9 mouse cellular contexts compared by ENCODE assay signal in genomic region chr5:24779881-24780512, GRCm38 (mm10). TPM values are rescaled to one million over a fixed set of nuclear protein-coding genes. Genes with fewer than 3 reads are reported as not detected.
DNase-seq lines count a peak whose midpoint lies in the region; ATAC-seq and TF ChIP-seq lines count a peak whose summit lies in the region.
"Had no signal": no experiment of that assay in that cellular context is flagged by ENCODE, and none has a peak within 500 bp of the region (broad histone marks: within the 10 kb centered on the region; RNA-seq: fewer than 3 reads in every experiment).

No protein-coding gene starts in this region.

- no peaks in the 10 kb centered on the region for H3K36me3 ChIP-seq in limb, embryonic 14.5 days (ENCODE audit: control insufficient read depth, insufficient read depth, low read length)
- no peaks in the 10 kb centered on the region for H3K36me3 ChIP-seq in splenic B cell, adult 2 months (ENCODE audit: control insufficient read depth, insufficient read depth, low read length, poor library complexity, severe bottlenecking)

- no peak overlapping the region for H3K4me2 ChIP-seq in limb, embryonic 14.5 days (replicated peaks; ENCODE audit: low read depth, low read length, severe bottlenecking)

- no peak overlapping the region for H3K9ac ChIP-seq in limb, embryonic 14.5 days (ENCODE audit: low read depth, low read length, severe bottlenecking)

- H3K27ac ChIP-seq in limb, embryonic 14.5 days (replicated peaks; ENCODE audit: low read depth, low read length) = no peak overlapping the region

- TF ChIP-seq POLR2A in limb, embryonic 14.5 days (IDR thresholded peaks at IDR 0.05; ENCODE audit: borderline replicate concordance, extremely low read depth, insufficient read depth, insufficient read length) = no peak

- ATAC-seq in limb, embryonic 14.5 days (ENCODE audit: low FRiP score, low read depth) = no peak

- 46% methylated on average over 13 of the region's 15 CpGs for WGBS in limb, embryonic 14.5 days

- DNase-seq in gastrocnemius, postnatal 10 days = peak; percentile 18
- DNase-seq in gastrocnemius, postnatal 36 days = no peak
- peak; percentile 26 to 48 for DNase-seq in CD8-positive naive resting alpha-beta T cell, adult 2 months (ENCODE audit: low read depth in 2 of 2, low spot score in 2 of 2)
- DNase-seq in cerebellum, adult 18-20 months = peak; percentile 37 to 60
- peak; percentile 49 for DNase-seq in heart, adult 8-10 months (ENCODE audit: low spot score)
- peak; percentile 34 for DNase-seq in limb, embryonic 14.5 days (ENCODE audit: low spot score)
- DNase-seq in splenic B cell, adult 2 months (ENCODE audit: low read depth, low spot score) = peak; percentile 70
- no peak for DNase-seq in ovary, postnatal 14 days (ENCODE audit: low spot score)

- intact Hi-C loops in gastrocnemius, postnatal 36 days (cut with DNase I) = loop anchor here (2.0 kb wide), 1 partner anchor 105 kb away; no protein-coding TSS in a partner anchor

- no peak overlapping the region for H3K4me3 ChIP-seq in limb, embryonic 14.5 days (replicated peaks; ENCODE audit: low read length)

- H3K27me3 ChIP-seq in limb, embryonic 14.5 days (ENCODE audit: control insufficient read depth, insufficient read depth, low read length) = no peaks in the 10 kb centered on the region
- H3K27me3 ChIP-seq in splenic B cell, adult 2 months (ENCODE audit: control insufficient read depth, insufficient read depth, low read length, poor library complexity, severe bottlenecking) = no peaks in the 10 kb centered on the region; the same call in 1 of the 2 replicates

- H3K9me3 ChIP-seq in limb, embryonic 14.5 days (ENCODE audit: control insufficient read depth, low read length) = peaks cover 8% of the 10 kb centered on the region

- H3K4me1 ChIP-seq in limb, embryonic 14.5 days (ENCODE audit: control insufficient read depth, insufficient read depth, low read length) = peaks cover 3% of the 10 kb centered on the region; the same call in 1 of the 2 replicates

RNA-seq across cellular contexts. Expression of gene Crygn, which starts 22.2 kb away (rescaled TPM):
- total RNA-seq in gastrocnemius, postnatal 10 days (2021) = not detected
- total RNA-seq in gastrocnemius, postnatal 36 days (2021) = 1 to 10 TPM in 1 of 2 experiments, not detected in 1; 3.2 TPM
- total RNA-seq in heart, adult 8-10 months (2022) = not detected
- 0.09 TPM in 1 of 2 replicates, not detected in the other for polyA plus RNA-seq in limb, embryonic 14.5 days (2012; rRNA removed)
- polyA plus RNA-seq in limb, embryonic 14.5 days (2014; fragmentation: Nextera tagmentation; extraction: Ambion mirVana) = 1.0 and 2.3 TPM in 2 replicates
- total RNA-seq: left cerebral cortex, postnatal 14 days had no signal

RNA-seq across cellular contexts. Expression of gene Wdr86, which starts 49.5 kb away (rescaled TPM):
- 1 to 10 TPM in 1 of 2 experiments, under 1 TPM in 1; 0.70 to 1.2 TPM for total RNA-seq in gastrocnemius, postnatal 10 days (2021)
- not detected for total RNA-seq in gastrocnemius, postnatal 36 days (2021)
- 1 to 10 TPM in 1 of 4 experiments, under 1 TPM in 3; 0.16 to 1.2 (median 0.60) TPM for total RNA-seq in heart, adult 8-10 months (2022)
- 37.5 and 59.4 TPM in 2 replicates for polyA plus RNA-seq in limb, embryonic 14.5 days (2012; rRNA removed)
- polyA plus RNA-seq in limb, embryonic 14.5 days (2014; fragmentation: Nextera tagmentation; extraction: Ambion mirVana) = 25.4 and 32.0 TPM in 2 replicates

Comparison
In these comparisons a context has a peak if more than half of its experiments do, and no peak if none do; other contexts are left out.
1. DNase-seq: peak in gastrocnemius, postnatal 10 days (single experiment), CD8-positive naive resting alpha-beta T cell, adult 2 months (2 of 2), cerebellum, adult 18-20 months (2 of 2), heart, adult 8-10 months (single experiment), limb, embryonic 14.5 days (single experiment) and splenic B cell, adult 2 months (single experiment); none in gastrocnemius, postnatal 36 days (0 of 2) and ovary, postnatal 14 days (single experiment).